Comparison of ENCODE assay signal across 15 mouse cellular contexts in the genomic region with DNA sequence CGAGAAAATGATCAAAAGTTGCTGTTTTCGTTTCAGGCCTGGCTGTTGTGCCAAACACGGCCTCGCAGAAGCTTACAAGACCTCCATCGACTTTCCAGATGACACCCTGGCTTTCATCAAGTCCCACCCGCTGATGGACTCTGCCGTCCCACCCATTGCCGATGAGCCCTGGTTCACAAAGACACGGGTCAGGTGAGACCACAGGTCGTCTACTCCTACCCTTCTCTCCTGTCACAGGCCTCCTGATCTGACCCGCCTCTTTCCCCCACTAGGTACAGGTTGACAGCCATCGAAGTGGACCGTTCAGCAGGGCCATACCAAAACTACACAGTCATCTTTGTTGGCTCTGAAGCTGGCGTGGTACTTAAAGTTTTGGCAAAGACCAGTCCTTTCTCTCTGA.
"Had no signal": no experiment of that assay in that cellular context is flagged by ENCODE, and none has a peak within 500 bp of the region (broad histone marks: within the 10 kb centered on the region; RNA-seq: fewer than 3 reads in every experiment).

No protein-coding gene starts in this region.

- H3K4me1 ChIP-seq: limb, embryonic 15.5 days; midbrain, embryonic 13.5 days had no signal

- H3K9ac ChIP-seq: limb, embryonic 12.5 days; limb, embryonic 15.5 days; liver, embryonic 14.5 days; liver, postnatal 0 days; lung, embryonic 14.5 days; midbrain, embryonic 13.5 days had no signal

- H3K4me3 ChIP-seq: limb, embryonic 12.5 days; limb, embryonic 15.5 days; midbrain, embryonic 13.5 days had no signal

- ATAC-seq: liver, postnatal 0 days; lung, postnatal 0 days; midbrain, embryonic 13.5 days had no signal

- H3K27ac ChIP-seq: limb, embryonic 12.5 days; limb, embryonic 15.5 days; liver, embryonic 14.5 days; macrophage; midbrain, embryonic 13.5 days had no signal

- DNase-seq: kidney, postnatal 14 days; kidney, postnatal 4 days; left cerebral cortex, postnatal 4 days; liver, postnatal 0 days; lung, embryonic 14.5 days; thymus, adult 2 months; thymus, postnatal 14 days; thymus, postnatal 4 days had no signal

- H3K27me3 ChIP-seq: limb, embryonic 12.5 days; limb, embryonic 15.5 days; midbrain, embryonic 13.5 days had no signal

- H3K9me3 ChIP-seq: limb, embryonic 12.5 days; limb, embryonic 15.5 days; midbrain, embryonic 13.5 days had no signal

- H3K4me2 ChIP-seq: limb, embryonic 12.5 days; limb, embryonic 15.5 days; liver, embryonic 11.5 days; lung, embryonic 14.5 days; midbrain, embryonic 13.5 days had no signal
